Mouse (Mus musculus): ENCODE data around the gene Upk3a. TPM values are rescaled to one million over a fixed set of nuclear protein-coding genes. Genes with fewer than 3 reads are reported as not detected.

Gene Upk3a
- polyA plus RNA-seq, 1 experiment from 2014 or later = 1.1 TPM

DNA sequence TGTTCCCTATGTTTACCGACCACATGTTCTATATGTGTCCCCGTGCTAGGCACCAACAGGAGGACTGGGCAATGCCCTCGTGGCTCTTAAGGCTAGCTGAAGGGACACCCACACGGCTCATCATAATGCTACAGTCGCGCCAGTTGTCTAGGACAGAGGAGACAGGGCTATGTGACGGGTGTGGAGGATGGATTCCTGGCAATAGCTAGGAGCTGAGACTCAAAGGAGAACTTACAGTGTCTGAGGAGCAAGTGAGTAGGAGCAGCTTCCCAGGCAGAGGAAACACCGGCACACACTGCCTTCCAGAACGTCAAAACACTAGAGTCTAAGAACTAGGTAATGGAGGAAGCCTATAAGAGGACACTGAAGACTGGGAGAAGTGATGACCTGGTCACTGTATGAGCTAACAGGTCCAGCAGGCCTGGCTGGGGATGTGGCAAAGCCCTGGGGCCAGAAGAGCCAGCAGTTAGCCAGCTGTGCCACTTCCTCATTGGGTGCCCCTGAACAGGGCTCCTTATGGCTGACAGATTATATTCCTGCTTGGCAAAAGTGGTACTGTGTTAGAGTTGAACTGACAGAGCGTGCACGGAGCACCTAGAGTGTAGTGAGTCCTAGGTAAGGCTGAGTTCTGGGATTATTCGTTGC lies 31.3 kb upstream of the Upk3a start:
- Histone ChIP-seq H3K4me3 (ENCODE audit: low read depth, low read length) (peak overlapping the region; percentile 84), H3K27ac (ENCODE audit: low read length) (no peak overlapping the region), H3K9me3 (replicated peaks; ENCODE audit: control insufficient read depth, low read length, poor library complexity, severe bottlenecking) (no peaks in the 10 kb centered on the region), H3K9ac (ENCODE audit: low read depth, low read length) (peak overlapping the region; percentile 11; the same call in 1 of the 2 replicates), H3K27me3 (ENCODE audit: control insufficient read depth, insufficient read depth, low read depth, low read length) (no peaks in the 10 kb centered on the region), H3K36me3 (ENCODE audit: control insufficient read depth, insufficient read depth, low read length) (no peaks in the 10 kb centered on the region), H3K4me1 (ENCODE audit: control insufficient read depth, insufficient read depth, low read length) (peaks cover 25% of the 10 kb centered on the region), H3K4me2 (ENCODE audit: low read length) (peak overlapping the region; percentile 78)
- 88% methylated on average over 12 of the region's 12 CpGs for WGBS
- no peak for ATAC-seq

DNA sequence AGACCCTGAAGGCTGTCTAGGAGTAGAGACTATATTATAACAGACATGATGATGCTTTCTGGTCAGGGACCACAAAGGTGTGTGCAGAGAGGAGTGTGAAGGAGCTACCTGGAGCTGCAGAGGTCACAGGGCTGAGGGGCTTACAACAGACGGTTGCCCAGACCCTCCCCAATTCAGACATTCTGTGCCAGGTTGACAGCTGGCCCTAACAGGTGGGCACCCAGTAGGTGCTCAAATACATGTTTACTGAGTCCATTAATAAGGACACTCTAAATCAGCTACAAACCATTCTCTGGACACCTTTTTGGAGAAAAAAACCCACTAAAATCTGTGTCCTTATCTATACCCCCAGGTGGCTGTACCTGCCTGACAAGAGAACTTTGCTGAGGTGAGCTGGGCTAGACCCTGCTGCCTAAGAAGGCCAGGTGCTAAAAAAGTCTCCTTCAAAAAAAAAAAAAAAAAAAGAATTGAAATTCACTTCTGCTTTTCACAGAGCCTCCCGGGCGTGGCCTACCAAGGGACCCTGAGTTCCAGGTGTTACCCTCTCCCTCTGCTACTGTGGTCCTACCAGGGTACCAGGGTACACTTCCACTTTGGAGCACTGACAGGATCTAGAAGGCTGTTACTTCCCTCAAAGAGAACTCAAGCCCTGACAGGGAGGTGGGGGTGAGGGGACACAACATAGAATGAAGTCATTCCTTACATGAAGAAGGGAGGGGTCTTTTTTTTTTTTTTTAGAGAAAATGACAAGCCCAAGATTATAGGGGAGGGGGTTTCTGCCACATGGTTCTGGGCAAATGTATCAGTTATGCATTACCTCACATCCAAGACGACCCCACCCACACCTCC lies 30.5 kb upstream of the Upk3a start:
- H3K36me3 ChIP-seq (ENCODE audit: control insufficient read depth, insufficient read depth, low read length) = no peaks in the 10 kb centered on the region
- peaks cover 25% of the 10 kb centered on the region for H3K4me1 ChIP-seq (ENCODE audit: control insufficient read depth, insufficient read depth, low read length)
- no peaks in the 10 kb centered on the region for H3K27me3 ChIP-seq (ENCODE audit: control insufficient read depth, insufficient read depth, low read depth, low read length)
- peak overlapping the region; percentile 84 for H3K4me3 ChIP-seq (ENCODE audit: low read depth, low read length)
- peak overlapping the region; percentile 93 for H3K9ac ChIP-seq (ENCODE audit: low read depth, low read length)
- no peak for ATAC-seq
- no peaks in the 10 kb centered on the region for H3K9me3 ChIP-seq (replicated peaks; ENCODE audit: control insufficient read depth, low read length, poor library complexity, severe bottlenecking)
- H3K27ac ChIP-seq (ENCODE audit: low read length) = no peak overlapping the region
- 73% methylated on average over 4 of the region's 4 CpGs for WGBS
- H3K4me2 ChIP-seq (ENCODE audit: low read length) = peak overlapping the region; percentile 78

DNA sequence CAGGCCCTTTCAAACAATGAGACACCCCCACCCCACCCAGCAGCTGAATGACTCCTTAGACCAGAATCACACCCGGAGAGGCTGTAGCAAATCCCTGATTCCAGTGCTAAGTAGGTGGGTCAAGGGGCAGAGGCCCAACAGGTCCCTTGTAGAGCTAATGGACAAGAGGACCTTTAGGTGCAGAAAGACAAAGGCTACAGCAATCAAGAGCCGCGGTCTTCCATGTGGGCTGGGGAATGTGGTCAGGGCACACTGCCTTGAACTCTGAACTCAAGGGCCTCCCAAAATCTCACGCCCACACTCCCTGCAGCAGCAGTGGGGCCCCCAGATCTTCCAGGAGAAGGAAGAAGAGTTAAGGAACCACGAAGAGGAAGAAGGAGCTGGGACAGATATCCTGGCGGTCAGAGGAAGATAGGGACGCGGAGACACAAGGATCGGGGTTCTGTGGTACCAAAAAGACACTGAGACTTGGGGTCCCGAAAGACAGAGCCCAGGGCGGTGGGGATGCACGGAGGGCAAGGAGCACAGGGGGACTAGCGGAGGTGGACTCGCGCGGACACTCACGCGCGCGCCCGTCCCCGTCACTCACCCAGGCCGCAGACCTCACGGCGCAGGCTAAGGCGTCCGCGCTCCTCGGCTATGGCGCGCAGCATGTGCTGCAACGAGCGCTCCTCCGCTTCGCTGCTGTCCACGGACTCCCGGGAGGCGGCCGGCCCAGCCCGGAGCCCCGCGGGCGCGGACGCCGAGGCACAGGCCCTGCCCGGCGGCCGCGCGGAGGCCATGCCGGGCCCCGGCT lies 29.7 kb upstream of the Upk3a start:
- Histone ChIP-seq H3K36me3 (ENCODE audit: control insufficient read depth, insufficient read depth, low read length) (no peaks in the 10 kb centered on the region), H3K9ac (ENCODE audit: low read depth, low read length) (peak overlapping the region; percentile 93), H3K4me2 (ENCODE audit: low read length) (peak overlapping the region; percentile 78), H3K27ac (ENCODE audit: low read length) (peak overlapping the region; percentile 79), H3K9me3 (replicated peaks; ENCODE audit: control insufficient read depth, low read length, poor library complexity, severe bottlenecking) (no peaks in the 10 kb centered on the region), H3K4me3 (ENCODE audit: low read depth, low read length) (peak overlapping the region; percentile 84), H3K27me3 (ENCODE audit: control insufficient read depth, insufficient read depth, low read depth, low read length) (no peaks in the 10 kb centered on the region), H3K4me1 (ENCODE audit: control insufficient read depth, insufficient read depth, low read length) (peaks cover 25% of the 10 kb centered on the region)
- ATAC-seq = peak; percentile 69
- WGBS = under 1% methylated on average over 26 of the region's 53 CpGs

DNA sequence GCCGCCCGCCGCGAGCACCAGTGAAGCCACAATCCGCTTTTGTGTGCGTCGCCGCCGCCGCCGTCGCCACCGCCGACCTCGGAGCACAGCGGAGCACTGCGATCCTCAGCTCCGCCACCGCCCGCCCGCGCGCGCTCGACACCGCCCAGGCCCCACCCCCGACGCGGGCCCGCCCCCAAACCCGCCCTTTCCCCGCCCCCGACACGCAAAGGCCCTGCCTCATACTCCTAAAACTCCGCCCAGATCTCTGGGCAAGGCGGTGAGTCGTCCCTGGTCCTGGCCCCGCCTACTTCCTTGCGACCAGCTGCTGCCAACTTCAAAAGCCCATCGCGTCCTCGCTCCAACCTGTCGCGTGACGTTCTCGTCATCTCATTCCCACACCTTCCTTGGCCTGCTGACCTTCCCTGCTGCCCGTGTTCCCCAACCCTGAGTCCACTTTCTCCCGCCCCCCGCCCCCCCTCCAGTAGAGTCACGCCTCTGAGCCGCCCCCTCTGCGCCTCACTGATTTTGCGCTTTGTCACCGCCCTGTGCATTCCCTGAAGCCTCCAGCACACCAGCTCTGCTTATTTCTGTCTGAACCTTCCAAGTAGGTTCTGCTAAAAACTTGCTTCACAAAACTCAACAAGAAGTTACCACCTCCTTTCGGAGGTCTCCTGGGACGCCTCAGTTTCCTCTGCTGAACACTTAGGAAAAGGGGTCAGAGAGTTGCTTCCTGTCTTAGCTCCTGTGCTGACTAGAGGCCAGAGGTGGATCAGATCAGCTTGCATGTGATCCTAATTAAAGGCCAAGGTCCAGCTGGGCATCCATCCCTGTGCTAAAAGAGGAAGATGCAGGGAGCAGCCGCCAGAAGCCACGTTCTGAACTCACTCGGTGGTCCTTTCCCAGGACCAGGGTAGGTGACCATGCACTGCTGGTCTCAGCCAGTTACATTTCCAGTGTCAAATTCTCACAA lies 28.8 kb upstream of the Upk3a start, which contains the start of gene 5031439G07Rik:
TSS of gene 5031439G07Rik (minus strand) at position 678 of the 952 bp plus-strand sequence.
- ATAC-seq = peak; percentile 86
- no peaks in the 10 kb centered on the region for H3K36me3 ChIP-seq (ENCODE audit: control insufficient read depth, insufficient read depth, low read length)

DNA sequence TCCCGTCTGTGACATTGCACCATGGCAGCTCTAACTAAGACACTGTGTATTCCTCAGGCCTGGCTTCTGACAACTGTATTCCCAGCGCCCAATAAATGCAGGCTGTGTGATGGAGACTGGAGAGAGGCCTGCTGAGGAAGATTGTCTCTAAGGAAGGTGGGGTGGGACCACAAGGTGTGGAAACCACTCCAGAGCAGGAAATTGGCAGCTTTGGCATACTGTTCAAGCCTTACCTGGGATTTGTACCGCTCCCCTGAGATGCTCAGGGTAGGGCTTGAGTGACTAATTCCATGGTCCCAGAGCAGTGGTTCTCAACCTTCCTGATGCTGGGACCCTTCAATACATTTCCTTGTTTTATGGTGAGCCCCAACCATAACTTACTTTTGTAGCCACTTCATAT lies 27.8 kb upstream of the Upk3a start:
- Histone ChIP-seq H3K4me1 (ENCODE audit: control insufficient read depth, insufficient read depth, low read length) (peaks cover 21% of the 10 kb centered on the region), H3K9me3 (replicated peaks; ENCODE audit: control insufficient read depth, low read length, poor library complexity, severe bottlenecking) (no peaks in the 10 kb centered on the region), H3K36me3 (ENCODE audit: control insufficient read depth, insufficient read depth, low read length) (no peaks in the 10 kb centered on the region), H3K4me3 (ENCODE audit: low read depth, low read length) (no peak overlapping the region), H3K9ac (ENCODE audit: low read depth, low read length) (no peak overlapping the region), H3K4me2 (ENCODE audit: low read length) (no peak overlapping the region), H3K27ac (ENCODE audit: low read length) (no peak overlapping the region), H3K27me3 (ENCODE audit: control insufficient read depth, insufficient read depth, low read depth, low read length) (no peaks in the 10 kb centered on the region)
- no peak for ATAC-seq
- 64% methylated on average over 3 of the region's 3 CpGs for WGBS

More for the DNA sequence above, 28.8 kb upstream of the Upk3a start, which contains the start of gene 5031439G07Rik:
- peak within 1 kb of the TSS; percentile 78 for H3K4me2 ChIP-seq (ENCODE audit: low read length)
- H3K4me1 ChIP-seq (ENCODE audit: control insufficient read depth, insufficient read depth, low read length) = peaks cover 23% of the 10 kb centered on the region
- peak within 1 kb of the TSS; percentile 93 for H3K9ac ChIP-seq (ENCODE audit: low read depth, low read length)
- no peaks in the 10 kb centered on the region for H3K27me3 ChIP-seq (ENCODE audit: control insufficient read depth, insufficient read depth, low read depth, low read length)
- no peaks in the 10 kb centered on the region for H3K9me3 ChIP-seq (replicated peaks; ENCODE audit: control insufficient read depth, low read length, poor library complexity, severe bottlenecking)
- peak within 1 kb of the TSS; percentile 84 for H3K4me3 ChIP-seq (ENCODE audit: low read depth, low read length)
- peak within 1 kb of the TSS; percentile 79 for H3K27ac ChIP-seq (ENCODE audit: low read length)
- WGBS = 1% methylated on average over 54 of the region's 59 CpGs

DNA sequence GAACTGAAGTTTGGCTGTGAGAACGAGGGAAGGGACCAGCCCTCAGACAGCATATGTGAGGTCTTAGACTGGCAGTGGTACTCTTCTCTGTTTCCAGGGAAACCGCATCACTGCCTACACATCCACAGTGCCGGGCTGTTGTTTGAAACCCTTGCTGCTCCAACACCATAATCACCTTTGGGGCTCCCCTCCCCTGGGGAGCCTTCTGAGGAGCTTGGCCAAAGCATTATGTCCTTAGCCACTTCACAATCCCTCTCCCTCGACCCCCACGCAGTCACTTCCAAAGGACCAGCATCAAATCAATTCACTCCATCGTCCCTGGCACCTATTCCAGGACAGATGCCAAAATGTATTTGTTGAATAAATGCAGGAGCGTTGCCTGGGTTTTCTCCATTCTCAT lies 27.2 kb upstream of the Upk3a start:
- WGBS = 26% methylated on average over 7 of the region's 7 CpGs
- H3K36me3 ChIP-seq (ENCODE audit: control insufficient read depth, insufficient read depth, low read length) = no peaks in the 10 kb centered on the region
- no peak overlapping the region for H3K27ac ChIP-seq (ENCODE audit: low read length)
- H3K27me3 ChIP-seq (ENCODE audit: control insufficient read depth, insufficient read depth, low read depth, low read length) = no peaks in the 10 kb centered on the region
- no peak for ATAC-seq
- peaks cover 21% of the 10 kb centered on the region for H3K4me1 ChIP-seq (ENCODE audit: control insufficient read depth, insufficient read depth, low read length)
- H3K4me3 ChIP-seq (ENCODE audit: low read depth, low read length) = no peak overlapping the region
- H3K9me3 ChIP-seq (replicated peaks; ENCODE audit: control insufficient read depth, low read length, poor library complexity, severe bottlenecking) = no peaks in the 10 kb centered on the region
- no peak overlapping the region for H3K9ac ChIP-seq (ENCODE audit: low read depth, low read length)
- no peak overlapping the region for H3K4me2 ChIP-seq (ENCODE audit: low read length)

DNA sequence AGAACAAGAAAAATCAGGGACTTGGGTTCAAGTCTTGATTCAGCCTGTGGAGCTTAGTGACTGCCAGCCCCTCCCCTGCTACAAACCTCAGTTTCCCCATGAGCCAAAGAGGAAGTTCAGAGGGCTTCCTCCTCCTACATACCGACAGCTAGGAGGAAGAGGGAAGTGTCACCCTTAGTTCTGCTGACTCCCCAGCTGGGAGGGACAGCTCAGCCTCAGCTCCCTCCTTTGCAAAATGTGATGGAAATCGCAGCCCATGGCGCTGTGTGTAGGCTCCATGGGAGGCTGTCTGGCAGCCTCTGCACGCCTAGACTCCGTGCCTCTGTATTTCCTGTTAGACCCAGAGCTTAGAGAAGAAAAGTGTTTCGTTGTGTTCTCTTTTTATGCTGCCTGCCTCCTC lies 22.4 kb upstream of the Upk3a start:
- H3K9ac ChIP-seq (ENCODE audit: low read depth, low read length) = no peak overlapping the region
- H3K36me3 ChIP-seq (ENCODE audit: control insufficient read depth, insufficient read depth, low read length) = no peaks in the 10 kb centered on the region
- no peak overlapping the region for H3K4me2 ChIP-seq (ENCODE audit: low read length)
- H3K4me1 ChIP-seq (ENCODE audit: control insufficient read depth, insufficient read depth, low read length) = no peaks in the 10 kb centered on the region
- no peak overlapping the region for H3K27ac ChIP-seq (ENCODE audit: low read length)
- H3K4me3 ChIP-seq (ENCODE audit: low read depth, low read length) = no peak overlapping the region
- no peak for ATAC-seq
- 33% methylated on average over 6 of the region's 6 CpGs for WGBS
- H3K9me3 ChIP-seq (replicated peaks; ENCODE audit: control insufficient read depth, low read length, poor library complexity, severe bottlenecking) = no peaks in the 10 kb centered on the region
- no peaks in the 10 kb centered on the region for H3K27me3 ChIP-seq (ENCODE audit: control insufficient read depth, insufficient read depth, low read depth, low read length)

DNA sequence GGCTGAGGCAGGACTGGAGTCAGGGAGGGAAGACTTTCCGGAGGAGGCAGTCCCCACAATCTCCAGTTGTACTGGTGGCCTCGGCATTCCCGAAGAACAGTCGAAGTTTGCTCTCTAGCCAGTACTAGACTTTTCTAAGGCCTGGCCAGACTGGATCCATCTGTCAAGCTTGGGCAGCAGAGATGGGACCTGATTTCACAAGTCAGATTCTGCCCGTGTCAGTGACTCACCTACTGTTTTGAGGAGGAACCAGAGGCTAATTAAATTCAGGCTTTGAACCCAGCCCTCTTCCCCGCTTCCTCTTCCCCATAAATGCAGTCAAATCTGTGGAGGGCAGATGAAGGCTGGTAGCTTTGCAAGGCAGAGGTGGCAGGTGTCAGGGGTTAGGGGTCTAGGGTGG lies 21.9 kb upstream of the Upk3a start:
- no peak overlapping the region for H3K9ac ChIP-seq (ENCODE audit: low read depth, low read length)
- WGBS = 61% methylated on average over 6 of the region's 6 CpGs
- H3K27me3 ChIP-seq (ENCODE audit: control insufficient read depth, insufficient read depth, low read depth, low read length) = no peaks in the 10 kb centered on the region
- H3K4me1 ChIP-seq (ENCODE audit: control insufficient read depth, insufficient read depth, low read length) = no peaks in the 10 kb centered on the region
- ATAC-seq = no peak
- H3K4me2 ChIP-seq (ENCODE audit: low read length) = no peak overlapping the region
- no peaks in the 10 kb centered on the region for H3K9me3 ChIP-seq (replicated peaks; ENCODE audit: control insufficient read depth, low read length, poor library complexity, severe bottlenecking)
- H3K27ac ChIP-seq (ENCODE audit: low read length) = no peak overlapping the region
- H3K36me3 ChIP-seq (ENCODE audit: control insufficient read depth, insufficient read depth, low read length) = no peaks in the 10 kb centered on the region
- H3K4me3 ChIP-seq (ENCODE audit: low read depth, low read length) = no peak overlapping the region
